Comparison of ENCODE assay signal across 8 mouse cellular contexts in the genomic region with DNA sequence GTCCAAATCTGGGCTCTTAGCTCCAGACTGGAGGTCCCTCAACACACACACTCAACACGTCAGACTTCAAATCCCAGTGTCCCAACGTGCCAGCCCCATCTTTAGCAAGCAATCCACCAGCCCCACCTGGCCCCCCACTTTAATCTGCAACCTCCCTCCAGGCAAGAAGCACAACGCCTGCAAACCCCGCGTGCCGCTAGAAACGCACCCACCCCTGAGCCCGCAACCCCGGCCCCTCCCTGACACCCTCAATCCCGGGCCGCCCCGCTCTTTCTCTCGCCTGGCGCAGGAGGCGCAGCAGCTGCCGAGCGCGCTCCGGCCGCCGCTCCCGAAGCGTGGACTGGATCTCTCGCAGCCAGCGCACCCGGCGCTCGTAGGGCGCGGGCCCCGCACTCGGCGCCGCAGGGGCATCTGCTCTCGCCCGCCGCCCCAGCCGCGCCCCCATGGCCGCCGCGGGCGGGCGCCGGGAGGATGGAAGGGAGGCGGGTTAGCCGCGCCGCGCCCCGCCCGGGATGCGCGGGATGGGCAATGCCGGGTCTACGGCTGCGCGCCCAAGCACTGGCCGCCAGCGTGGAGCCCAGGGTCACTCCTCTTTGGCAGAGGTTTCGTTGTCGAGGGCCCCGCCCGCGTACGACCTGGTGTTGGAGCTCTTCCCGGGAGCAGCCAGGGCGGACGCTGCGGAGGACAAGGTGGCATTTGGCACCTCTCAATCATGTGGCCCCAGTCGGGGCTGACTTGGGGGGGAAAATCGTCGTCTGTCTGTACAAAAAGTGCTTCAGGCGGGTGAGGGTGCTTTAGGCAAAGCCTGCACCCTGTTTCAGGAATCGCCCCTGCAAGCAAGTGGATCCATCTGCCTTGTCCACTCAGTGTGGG. TPM values are rescaled to one million over a fixed set of nuclear protein-coding genes. Genes with fewer than 3 reads are reported as not detected.
A peak's percentile ranks its signal among the peaks of the same experiment; 100 is the strongest.
DNase-seq lines count a peak whose midpoint lies in the region; ATAC-seq and TF ChIP-seq lines count a peak whose summit lies in the region.

A gene (minus strand): TSS at position 655 of the 873 bp plus-strand sequence.

- ATAC-seq in limb, embryonic 14.5 days (ENCODE audit: low FRiP score, low read depth) = no peak

- TF ChIP-seq POLR2A in limb, embryonic 14.5 days (IDR thresholded peaks at IDR 0.05; ENCODE audit: borderline replicate concordance, extremely low read depth, insufficient read depth, insufficient read length) = no peak

- no peaks in the 10 kb centered on the region for H3K36me3 ChIP-seq in limb, embryonic 14.5 days (ENCODE audit: control insufficient read depth, insufficient read depth, low read length)

- peak within 1 kb of the TSS; percentile 59 for H3K4me3 ChIP-seq in limb, embryonic 14.5 days (replicated peaks; ENCODE audit: low read length)

- peaks cover 19% of the 10 kb centered on the region for H3K27me3 ChIP-seq in limb, embryonic 14.5 days (ENCODE audit: control insufficient read depth, insufficient read depth, low read length)

- peak; percentile 86 for DNase-seq in 3134 (ENCODE audit: extremely low read depth, insufficient read length, low spot score)
- DNase-seq in T-cell, adult 2 months (ENCODE audit: low spot score) = peak; percentile 34
- DNase-seq in embryo, embryonic 10.5 days (ENCODE audit: low spot score) = peak; percentile 59
- DNase-seq in heart, adult 8-10 months (ENCODE audit: low spot score) = peak; percentile 20
- peak; percentile 72 for DNase-seq in kidney, adult 18-20 months
- DNase-seq in limb, embryonic 14.5 days (ENCODE audit: low spot score) = no peak
- peak; percentile 45 for DNase-seq in naive thymus-derived CD4-positive, alpha-beta T cell, adult 2 months (ENCODE audit: low read depth)
- DNase-seq in yolk sac, embryonic 10.5 days (ENCODE audit: low spot score) = no peak

- H3K9ac ChIP-seq in limb, embryonic 14.5 days (ENCODE audit: low read depth, low read length, severe bottlenecking) = peak within 1 kb of the TSS; percentile 69

- peaks cover 26% of the 10 kb centered on the region for H3K4me1 ChIP-seq in limb, embryonic 14.5 days (ENCODE audit: control insufficient read depth, insufficient read depth, low read length)

- H3K27ac ChIP-seq in limb, embryonic 14.5 days (replicated peaks; ENCODE audit: low read depth, low read length) = no peak within 1 kb of the TSS

- WGBS in limb, embryonic 14.5 days = under 1% methylated on average over 69 of the region's 75 CpGs

- no peaks in the 10 kb centered on the region for H3K9me3 ChIP-seq in limb, embryonic 14.5 days (ENCODE audit: control insufficient read depth, low read length)

- H3K4me2 ChIP-seq in limb, embryonic 14.5 days (replicated peaks; ENCODE audit: low read depth, low read length, severe bottlenecking) = peak within 1 kb of the TSS; percentile 99

RNA-seq across cellular contexts. Expression of the gene that starts here (rescaled TPM):
- 1 to 10 TPM in 2 of 4 experiments, under 1 TPM in 2; 0.79 to 1.6 (median 0.97) TPM for total RNA-seq in heart, adult 8-10 months (2022)
- polyA plus RNA-seq in limb, embryonic 14.5 days (2012; rRNA removed) = 3.2 and 3.3 TPM in 2 replicates
- 2.5 and 3.2 TPM in 2 replicates for polyA plus RNA-seq in limb, embryonic 14.5 days (2014; fragmentation: Nextera tagmentation; extraction: Ambion mirVana)

Comparison
In these comparisons a context has a peak if more than half of its experiments do, and no peak if none do; other contexts are left out.
1. DNase-seq: peak in 3134 (single experiment), T-cell, adult 2 months (single experiment), embryo, embryonic 10.5 days (single experiment), heart, adult 8-10 months (single experiment), kidney, adult 18-20 months (single experiment) and naive thymus-derived CD4-positive, alpha-beta T cell, adult 2 months (single experiment); none in limb, embryonic 14.5 days (single experiment) and yolk sac, embryonic 10.5 days (single experiment).